Mouse (Mus musculus) frontal cortex, postnatal 10 days (tissue): Measurements from ENCODE around the gene Sft2d1.

Experiments
- DNase-seq, 2 experiments: peaks; one replicate each; pipeline ENCODE4 v3.0.0; 2022; ENCODE audit warnings: low spot score in 2 of 2, mixed read lengths in 1 of 2

The Sft2d1 gene

DNA sequence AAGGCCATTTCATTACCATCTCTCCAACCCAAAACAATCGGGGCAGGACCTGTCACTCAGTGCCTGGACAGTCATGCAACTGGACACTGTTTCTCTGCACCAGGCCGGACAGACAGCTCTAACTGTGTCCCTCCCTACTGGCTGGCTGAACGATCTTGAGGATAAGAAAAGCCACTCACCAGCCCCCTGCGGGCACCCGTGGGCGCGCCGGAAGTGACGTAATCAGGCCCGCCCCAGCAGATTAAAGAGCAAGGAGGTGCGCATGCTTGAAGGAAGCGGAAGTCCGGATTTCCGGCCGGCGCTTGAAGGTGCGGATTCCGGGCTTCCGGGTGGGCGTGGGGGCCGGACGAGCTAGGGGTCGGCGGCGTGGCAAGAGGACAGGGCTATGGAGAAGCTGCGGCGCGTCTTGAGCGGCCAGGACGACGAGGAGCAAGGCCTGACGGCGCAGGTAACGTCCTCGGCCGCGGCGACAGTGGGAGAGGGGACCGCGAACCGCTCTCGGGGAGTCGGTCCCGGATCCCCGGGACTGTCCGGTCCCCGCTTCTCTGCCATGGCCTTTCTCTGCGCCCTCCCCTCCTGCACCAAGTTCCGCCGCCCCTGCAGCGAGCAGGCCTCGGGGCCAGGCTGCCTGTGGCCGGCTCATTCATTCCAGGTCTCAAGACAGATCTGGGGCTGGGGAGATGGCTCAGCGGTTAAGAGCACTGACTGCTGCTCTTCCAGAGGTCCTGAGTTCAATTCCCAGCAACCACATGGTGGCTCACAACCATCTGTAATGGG lies at the start of gene Sft2d1:
Sft2d1 (plus strand) TSS at position 265 of the 777 bp plus-strand sequence.
- peak; percentile 97 for DNase-seq

- peak; percentile 28 to 43 for DNase-seq
These were observed 46.3 kb upstream of the Sft2d1 start for GRCm38 (mm10) chr17:8264638-8265037.

GRCm38 (mm10) chr17:8272054-8272749 lies 38.7 kb upstream of the Sft2d1 start:
- no peak for DNase-seq

DNA sequence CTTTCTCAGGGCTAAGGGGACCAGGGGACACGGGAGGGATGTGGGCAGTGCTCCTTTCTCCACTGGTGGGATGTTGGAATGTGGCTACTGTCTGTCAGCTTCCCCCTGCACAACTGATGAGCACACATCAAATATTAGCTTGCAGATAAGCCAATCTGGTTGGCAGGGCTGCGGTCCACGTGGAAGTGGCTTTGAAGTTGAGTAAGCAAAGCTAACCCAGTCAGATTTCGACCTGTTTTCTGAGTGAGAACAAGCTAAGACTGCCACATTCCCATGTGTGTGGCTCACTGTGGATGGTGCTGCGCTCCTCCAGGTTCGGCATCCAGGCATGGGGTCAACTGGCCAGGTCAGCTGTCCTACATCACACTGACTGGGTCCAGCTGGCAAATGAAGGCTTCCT lies 38.0 kb upstream of the Sft2d1 start:
- no peak for DNase-seq

DNA sequence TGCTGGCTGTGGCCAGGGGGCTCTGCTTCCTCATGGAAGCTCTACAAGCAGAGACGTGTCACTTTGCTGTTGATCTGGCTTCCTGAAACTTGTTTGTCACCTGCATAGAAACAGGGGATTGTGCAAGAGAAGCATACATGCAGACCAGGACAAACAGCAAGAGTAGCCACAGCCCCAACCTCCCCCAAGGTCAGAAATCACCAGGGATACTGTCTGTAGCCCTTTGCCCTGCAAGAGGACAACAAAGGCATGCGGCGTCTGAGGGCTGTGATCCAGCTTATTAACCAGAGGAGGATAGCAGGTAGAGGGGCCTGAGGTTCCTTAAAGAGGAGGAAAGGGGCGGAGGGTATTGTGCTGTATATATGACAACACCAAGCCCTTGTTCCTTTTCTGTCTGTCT lies 34.8 kb upstream of the Sft2d1 start:
- DNase-seq: no peak

GRCm38 (mm10) chr17:8276680-8277079 lies 34.2 kb upstream of the Sft2d1 start:
- no peak for DNase-seq

DNA sequence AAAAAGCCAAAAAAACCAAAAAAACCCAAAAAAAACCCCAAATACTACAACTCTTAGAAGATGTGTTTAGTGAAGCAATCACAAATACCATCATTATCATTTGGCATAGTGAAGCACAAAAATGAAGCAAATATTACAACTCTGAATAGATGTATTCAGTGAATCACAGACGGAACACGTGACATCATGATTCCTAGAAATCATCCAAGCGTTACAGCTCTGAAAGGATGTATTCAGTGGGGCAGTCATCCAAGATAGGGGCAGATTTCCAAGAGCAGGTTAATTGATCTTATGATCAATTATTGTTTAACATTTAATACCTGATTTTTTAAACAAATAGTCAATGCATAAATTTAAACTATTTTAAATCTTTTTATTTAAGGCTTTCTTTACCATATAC lies 33.6 kb upstream of the Sft2d1 start:
- DNase-seq: no peak

GRCm38 (mm10) chr17:8278356-8278755 lies 32.5 kb upstream of the Sft2d1 start:
- DNase-seq: no peak

DNA sequence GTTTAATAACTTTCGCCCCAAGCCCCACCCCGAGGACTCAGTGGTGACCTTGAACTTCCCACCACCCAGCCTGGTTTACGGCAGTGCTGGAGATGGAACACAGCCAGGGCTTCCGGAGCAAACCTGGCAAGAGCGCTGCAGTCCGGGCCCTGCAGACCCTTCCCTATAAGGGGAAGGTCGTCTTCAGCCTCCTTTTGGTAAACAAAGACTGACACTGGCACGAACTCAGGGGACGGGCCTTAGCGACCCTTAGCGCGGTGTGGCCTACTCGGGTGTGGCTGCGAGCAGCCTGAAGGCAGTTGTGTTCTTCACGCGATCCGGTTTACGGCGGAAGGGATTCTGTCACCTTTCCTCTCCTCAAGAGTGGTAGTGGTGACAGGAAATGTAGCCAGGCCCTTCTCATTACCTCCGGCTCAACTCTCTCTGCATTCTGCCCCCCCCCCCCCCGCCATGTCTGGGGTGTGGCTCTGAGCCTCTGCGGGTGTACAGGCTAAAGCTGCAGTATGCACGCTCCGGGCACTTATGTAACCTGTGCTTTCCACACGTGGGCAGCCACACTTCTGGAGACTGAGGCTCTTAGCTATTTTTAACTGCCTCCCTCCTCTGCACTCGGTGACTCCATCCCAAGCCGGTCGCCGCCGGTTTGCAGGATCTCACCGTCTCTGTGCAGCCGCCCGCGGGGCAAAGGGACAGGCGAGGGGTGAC lies 27.9 kb upstream of the Sft2d1 start, which contains the start of gene Mpc1:
Mpc1 (plus strand) TSS at position 84 of the 705 bp plus-strand sequence.
- DNase-seq: peak; percentile 55 to 86

GRCm38 (mm10) chr17:8283526-8284253 lies 27.2 kb upstream of the Sft2d1 start:
- peak; percentile 94 to 96 for DNase-seq

DNA sequence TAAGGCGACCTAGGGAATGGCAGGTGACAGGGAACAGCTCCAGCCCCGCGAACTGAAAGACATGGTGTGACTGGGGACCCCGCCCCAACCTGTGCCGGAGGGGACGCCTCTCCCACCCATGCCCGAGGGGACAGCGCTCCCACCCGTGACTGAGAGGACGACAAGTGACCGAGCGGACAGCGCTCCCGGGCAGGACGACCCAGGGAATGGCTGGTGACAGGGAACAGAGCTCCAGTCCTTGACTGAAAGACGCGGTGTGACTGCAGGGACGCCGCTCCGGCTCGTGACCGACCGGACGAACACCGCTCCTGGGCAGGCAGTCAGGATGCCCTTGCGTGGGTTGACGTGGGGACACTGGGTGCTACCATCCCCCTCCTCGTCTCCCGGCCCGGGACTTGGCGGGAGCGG lies 26.6 kb upstream of the Sft2d1 start:
- peak; percentile 36 to 49 for DNase-seq

GRCm38 (mm10) chr17:8285056-8285455 lies 25.8 kb upstream of the Sft2d1 start:
- DNase-seq: no peak

- DNase-seq: no peak
These were observed 23.9 kb upstream of the Sft2d1 start for GRCm38 (mm10) chr17:8286987-8287386.

DNA sequence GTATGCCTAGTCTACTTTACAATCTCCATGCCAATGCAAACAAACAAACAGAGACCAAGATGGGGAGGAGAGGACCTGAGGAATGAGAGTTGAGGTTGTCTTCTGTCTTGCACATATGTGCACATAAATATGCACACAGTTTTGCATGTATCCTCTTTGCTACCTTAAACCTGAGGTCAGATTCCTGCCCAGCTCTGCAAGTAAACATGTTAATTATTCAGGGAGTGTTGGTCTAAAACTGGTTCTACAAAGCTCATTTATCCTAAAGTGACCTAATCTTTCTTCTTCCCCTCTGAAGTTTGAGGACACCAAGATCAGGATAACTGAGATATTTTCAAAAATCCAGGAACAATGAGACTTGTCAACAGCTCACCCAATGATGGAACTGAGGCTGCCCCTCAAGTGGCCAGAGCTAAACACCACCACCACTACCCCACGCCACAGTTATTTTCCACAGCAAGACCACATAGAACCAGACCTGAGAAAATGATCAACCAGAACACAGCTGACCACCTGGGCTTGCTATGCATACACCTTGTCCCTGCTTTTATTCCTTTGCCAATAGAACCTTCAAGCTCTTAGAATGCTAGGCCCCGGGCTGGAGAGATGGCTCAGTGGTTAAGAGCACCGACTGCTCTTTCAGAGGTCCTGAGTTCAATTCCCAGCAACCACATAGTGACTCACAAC lies 20.8 kb upstream of the Sft2d1 start:
- DNase-seq: no peak

GRCm38 (mm10) chr17:8290736-8291135 lies 20.2 kb upstream of the Sft2d1 start:
- DNase-seq: no peak

GRCm38 (mm10) chr17:8295825-8296224 lies 15.1 kb upstream of the Sft2d1 start:
- no peak for DNase-seq

- no peak for DNase-seq
These were observed 14.5 kb upstream of the Sft2d1 start for GRCm38 (mm10) chr17:8296313-8296844.

- no peak for DNase-seq
These were observed 13.2 kb upstream of the Sft2d1 start for GRCm38 (mm10) chr17:8297746-8298145.

- no peak for DNase-seq
These were observed 12.6 kb upstream of the Sft2d1 start for GRCm38 (mm10) chr17:8298281-8298680.

DNA sequence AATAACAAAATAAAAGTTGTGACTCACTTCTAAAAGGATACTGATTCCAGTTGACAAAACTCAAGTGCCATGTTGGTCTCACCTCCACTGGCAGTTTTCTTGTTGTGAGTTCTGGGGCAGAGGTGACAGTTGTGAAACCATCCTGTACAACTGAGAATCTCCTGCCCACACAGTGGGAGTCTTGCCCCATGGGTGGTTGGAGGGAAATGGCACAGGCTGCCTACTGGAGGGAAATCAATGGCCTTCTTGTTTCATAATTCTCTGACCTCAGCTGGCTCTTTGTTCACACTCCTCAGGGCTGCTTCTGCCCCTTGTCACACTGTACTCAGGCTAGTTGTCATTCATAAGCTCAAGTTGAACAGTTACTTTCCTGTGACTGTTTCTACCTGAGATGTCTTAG lies 11.4 kb upstream of the Sft2d1 start:
- DNase-seq: no peak

DNA sequence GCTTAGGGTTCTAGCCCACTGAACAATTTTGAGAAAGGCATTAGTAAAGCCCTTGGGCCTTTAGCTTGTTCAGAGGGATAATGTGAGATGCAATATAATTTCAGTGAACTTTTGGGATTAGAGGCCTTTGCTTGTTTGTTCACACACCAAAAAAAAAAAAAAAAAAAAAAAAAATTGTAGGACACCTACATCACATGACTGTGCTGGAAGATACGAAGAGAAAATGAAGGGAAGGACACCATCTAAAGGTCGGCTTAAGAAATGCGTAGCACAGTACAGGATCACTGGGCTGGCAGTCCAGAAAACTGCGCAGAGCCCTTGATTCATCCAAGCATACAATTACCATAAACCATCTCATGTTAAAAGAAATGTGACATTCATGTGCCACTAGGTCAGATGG lies 9.4 kb upstream of the Sft2d1 start:
- no peak for DNase-seq
